Mouse (Mus musculus): ENCODE measurements at regions not wholly inside any gene's neighbourhood (a gene's known extent, or its start where the extent isn't known, plus 50 kb on each side); places are given as distances from the start of the nearest gene placed in this dataset.

DNA sequence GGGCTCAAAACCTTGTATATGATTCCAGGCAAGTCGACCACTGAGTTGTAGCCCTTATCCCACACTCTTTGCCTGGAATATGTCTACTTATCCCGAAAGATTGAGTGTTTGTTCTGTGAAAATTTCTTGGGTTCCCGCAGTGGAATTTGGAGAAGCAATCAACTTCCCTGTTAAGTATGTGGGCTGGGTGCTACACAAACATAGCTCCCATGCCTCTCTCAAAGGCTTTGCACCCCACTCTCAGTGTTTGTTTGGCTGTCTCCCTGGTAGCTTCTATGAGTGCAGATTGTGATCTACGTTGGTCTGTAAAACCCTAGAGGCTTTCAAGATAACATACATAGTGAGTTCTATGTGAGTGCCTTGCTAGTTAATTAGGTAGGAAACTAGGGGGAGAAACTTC is 1184.2 kb downstream of the 4930447A16Rik start:
- no peak for DNase-seq
